Mouse (Mus musculus) kidney, embryonic 16.5 days (tissue): ENCODE measurements at regions not wholly inside any gene's neighbourhood (a gene's known extent, or its start where the extent isn't known, plus 50 kb on each side); places are given as distances from the start of the nearest gene placed in this dataset.

Experiments used
- ATAC-seq: fragments of 200-750 bp; cut with Nextera tagmentation; 2 replicates; pipeline ENCODE4 v1.8.0; 2017; ENCODE audit warnings: moderate TSS enrichment; ENCODE audit not compliant: low FRiP score, low TSS enrichment
- H3K27ac ChIP-seq: fragments of 300-500 bp; sonication (generic); 2 replicates; pipeline ENCODE4 v1.5.1; 2014; ENCODE audit warnings: low read length
- H3K27me3 ChIP-seq: fragments of 300-500 bp; sonication (generic); 2 replicates; pipeline ENCODE4 v1.6.1; 2014; ENCODE audit warnings: low read length, control low read depth, mixed read lengths; ENCODE audit not compliant: insufficient read depth
- H3K36me3 ChIP-seq: fragments of 300-500 bp; sonication (generic); 2 replicates; pipeline ENCODE4 v1.6.1; 2014; ENCODE audit warnings: low read length, control low read depth, mixed read lengths; ENCODE audit not compliant: insufficient read depth
- H3K4me1 ChIP-seq: fragments of 300-500 bp; sonication (generic); 2 replicates; pipeline ENCODE4 v1.6.1; 2014; ENCODE audit warnings: low read length, control low read depth, mixed read lengths; ENCODE audit not compliant: insufficient read depth
- H3K4me2 ChIP-seq: fragments of 300-500 bp; sonication (generic); replicated peaks from 2 replicates; pipeline ENCODE4 v1.6.1; 2014; ENCODE audit warnings: low read depth, low read length
- H3K4me3 ChIP-seq: fragments of 300-500 bp; sonication (generic); 2 replicates; pipeline ENCODE4 v1.5.1; 2014; ENCODE audit warnings: mild to moderate bottlenecking, low read length
- H3K9ac ChIP-seq: fragments of 300-500 bp; sonication (generic); replicated peaks from 2 replicates; pipeline ENCODE4 v1.6.1; 2014; ENCODE audit warnings: low read length
- H3K9me3 ChIP-seq: fragments of 300-500 bp; sonication (generic); 2 replicates; pipeline ENCODE4 v1.6.1; 2016; ENCODE audit warnings: low read length, control low read depth
- WGBS: fragments of 180-500 bp; shearing (Covaris S2); extraction: QIAGEN DNeasy Blood & Tissue Kit; methylation state at CpG from one replicate; pipeline ENCODE4 v1.1.7; 2014; 5-methylcytosine and 5-hydroxymethylcytosine counted together

DNA sequence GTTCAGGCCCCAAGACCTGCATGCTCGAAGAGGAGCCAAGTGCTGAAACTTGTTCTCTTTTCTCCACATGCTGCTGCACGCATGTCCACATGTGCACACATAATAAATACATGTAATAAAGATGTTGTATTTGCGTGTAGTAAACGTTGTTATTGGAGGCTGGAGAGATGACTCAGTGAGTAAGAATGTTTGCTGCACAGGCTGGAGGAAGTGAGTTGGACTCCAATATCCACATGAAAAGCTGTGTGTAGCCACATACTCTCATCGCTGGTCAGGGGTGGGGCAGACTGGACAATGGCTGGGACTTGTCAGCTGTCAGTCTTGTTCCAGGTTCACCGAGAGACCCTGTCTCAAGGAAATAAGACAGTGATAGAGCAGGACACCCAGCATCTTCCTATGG lies 147.8 kb downstream of the Mtx2 start:
- H3K36me3 ChIP-seq: no peaks in the 10 kb centered on the region
- ATAC-seq: no peak
- no peaks in the 10 kb centered on the region; the same call in 1 of the 2 replicates for H3K4me1 ChIP-seq
- 62% methylated on average over 6 of the region's 6 CpGs for WGBS
- H3K9ac ChIP-seq: no peak overlapping the region
- H3K27ac ChIP-seq: no peak overlapping the region
- H3K27me3 ChIP-seq: no peaks in the 10 kb centered on the region
- H3K9me3 ChIP-seq: peaks cover 4% of the 10 kb centered on the region; the same call in 1 of the 2 replicates
- no peak overlapping the region for H3K4me3 ChIP-seq
- H3K4me2 ChIP-seq: no peak overlapping the region

DNA sequence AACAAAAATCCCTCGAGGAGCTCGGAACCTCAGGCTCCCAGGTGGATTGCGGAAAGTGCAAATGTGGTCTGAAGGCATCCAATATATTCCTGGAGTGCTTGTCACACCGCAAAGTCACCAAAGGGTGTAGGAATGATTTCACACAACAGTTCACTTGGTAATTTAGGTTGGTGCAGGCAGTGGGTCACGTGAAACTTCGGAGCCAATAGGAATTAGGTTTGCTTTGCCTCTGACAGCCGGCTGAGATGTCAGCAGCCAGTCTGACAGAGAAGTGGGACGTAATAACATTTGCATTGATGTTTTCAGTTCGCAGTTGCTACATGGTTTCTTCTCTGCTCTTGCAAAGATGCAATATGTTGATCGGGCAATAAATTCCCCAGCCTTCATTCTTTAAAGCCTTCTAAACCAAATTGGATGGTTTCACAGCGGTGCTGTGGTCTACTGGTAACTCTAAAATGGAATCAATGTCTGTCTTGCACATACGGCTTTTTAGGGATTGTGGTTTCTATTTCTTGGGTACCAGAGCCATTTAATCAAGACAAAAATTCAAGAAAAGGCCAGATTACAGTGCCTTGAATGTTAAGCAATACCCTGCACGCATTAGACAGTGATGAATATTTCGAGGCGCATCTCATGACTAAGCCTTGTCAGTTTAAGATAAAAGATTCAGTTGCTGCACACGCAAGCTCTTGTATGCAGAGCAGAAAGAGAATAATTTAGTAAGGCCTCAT lies 149.2 kb downstream of the Mtx2 start:
- 56% methylated on average over 16 of the region's 16 CpGs for WGBS
- no peaks in the 10 kb centered on the region; the same call in 1 of the 2 replicates for H3K4me1 ChIP-seq
- 0 out of 2 replicates have a peak overlapping the region, but pooled peaks have one; percentile 8 for H3K4me3 ChIP-seq
- H3K4me2 ChIP-seq: peak overlapping the region; percentile 35
- H3K9me3 ChIP-seq: peaks cover 4% of the 10 kb centered on the region; the same call in 1 of the 2 replicates
- no peak overlapping the region for H3K27ac ChIP-seq
- H3K27me3 ChIP-seq: no peaks in the 10 kb centered on the region
- no peaks in the 10 kb centered on the region for H3K36me3 ChIP-seq
- no peak overlapping the region for H3K9ac ChIP-seq
- no peak for ATAC-seq

DNA sequence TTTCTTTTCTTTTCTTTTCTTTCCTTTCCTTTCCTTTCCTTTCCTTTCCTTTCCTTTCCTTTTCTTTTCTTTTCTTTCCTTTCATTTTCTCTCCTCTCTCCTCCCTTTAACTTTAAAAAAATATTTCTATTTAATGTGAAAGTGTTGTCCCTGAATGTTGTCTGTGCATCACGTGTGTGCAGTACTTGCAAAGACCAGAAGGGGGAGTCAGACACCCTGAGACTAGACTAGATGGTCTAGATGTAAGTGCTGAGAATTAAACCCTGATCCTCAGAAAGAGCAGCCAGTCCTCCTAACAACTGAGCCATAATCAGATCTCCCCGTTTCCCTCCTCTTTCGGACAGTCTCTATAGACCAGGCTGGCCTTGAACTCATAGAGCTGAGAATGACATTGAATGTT lies 151.7 kb downstream of the Mtx2 start:
- H3K4me3 ChIP-seq: no peak overlapping the region
- no peak overlapping the region for H3K9ac ChIP-seq
- no peaks in the 10 kb centered on the region; the same call in 1 of the 2 replicates for H3K4me1 ChIP-seq
- H3K27me3 ChIP-seq: no peaks in the 10 kb centered on the region
- no peak overlapping the region for H3K27ac ChIP-seq
- 97% methylated on average over 3 of the region's 3 CpGs for WGBS
- no peak for ATAC-seq
- no peak overlapping the region for H3K4me2 ChIP-seq
- H3K36me3 ChIP-seq: no peaks in the 10 kb centered on the region
- peaks cover 4% of the 10 kb centered on the region; the same call in 1 of the 2 replicates for H3K9me3 ChIP-seq

DNA sequence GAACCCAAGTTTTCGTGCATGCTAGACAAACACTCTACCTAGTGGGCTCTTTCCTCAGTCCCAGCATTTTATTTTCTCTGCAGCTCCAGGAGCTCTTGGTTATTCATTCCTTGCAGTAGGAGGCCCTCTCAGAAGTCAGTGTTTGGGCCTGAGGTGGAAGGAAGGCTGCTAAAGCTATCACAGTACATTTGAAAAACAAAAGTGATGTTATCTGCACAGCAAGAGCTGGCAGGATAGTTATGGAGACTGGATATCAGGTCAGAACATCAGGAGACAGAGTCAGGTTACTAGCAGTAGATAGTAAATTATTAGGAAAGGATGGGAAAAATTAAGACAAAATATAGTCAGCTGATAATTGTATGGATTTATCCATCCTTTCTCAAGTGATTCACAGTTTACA lies 152.2 kb downstream of the Mtx2 start:
- Histone ChIP-seq H3K36me3 (no peaks in the 10 kb centered on the region), H3K27ac (no peak overlapping the region), H3K4me3 (no peak overlapping the region), H3K4me1 (no peaks in the 10 kb centered on the region; the same call in 1 of the 2 replicates), H3K27me3 (no peaks in the 10 kb centered on the region), H3K9me3 (peaks cover 4% of the 10 kb centered on the region; the same call in 1 of the 2 replicates), H3K9ac (no peak overlapping the region), H3K4me2 (no peak overlapping the region)
- ATAC-seq: no peak
- 88% methylated on average over 1 of the region's 1 CpGs for WGBS

DNA sequence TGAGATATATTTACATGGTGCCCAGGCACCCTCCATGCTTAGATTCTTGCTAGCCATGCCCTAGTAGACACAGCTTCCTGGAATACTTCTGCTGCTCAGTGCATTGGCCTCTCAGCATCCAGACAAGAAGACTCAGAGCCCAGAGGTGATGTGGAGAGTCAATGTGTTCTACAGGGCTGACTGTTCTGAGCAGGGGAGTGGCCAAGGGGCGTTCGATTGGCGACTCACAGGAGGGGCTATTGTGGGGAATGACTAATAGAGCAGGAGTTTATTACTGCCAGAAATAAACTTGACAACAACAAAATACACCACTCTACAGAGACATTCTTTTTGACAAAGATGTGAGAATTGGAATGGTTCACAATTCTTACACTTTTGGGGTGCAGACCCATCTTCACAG lies 156.3 kb downstream of the Mtx2 start:
- H3K36me3 ChIP-seq: no peaks in the 10 kb centered on the region
- H3K27me3 ChIP-seq: no peaks in the 10 kb centered on the region
- H3K4me1 ChIP-seq: no peaks in the 10 kb centered on the region
- H3K4me2 ChIP-seq: no peak overlapping the region
- no peak overlapping the region for H3K27ac ChIP-seq
- ATAC-seq: no peak
- 71% methylated on average over 3 of the region's 3 CpGs for WGBS
- H3K9me3 ChIP-seq: peaks cover 4% of the 10 kb centered on the region; the same call in 1 of the 2 replicates
- no peak overlapping the region for H3K4me3 ChIP-seq
- no peak overlapping the region for H3K9ac ChIP-seq

DNA sequence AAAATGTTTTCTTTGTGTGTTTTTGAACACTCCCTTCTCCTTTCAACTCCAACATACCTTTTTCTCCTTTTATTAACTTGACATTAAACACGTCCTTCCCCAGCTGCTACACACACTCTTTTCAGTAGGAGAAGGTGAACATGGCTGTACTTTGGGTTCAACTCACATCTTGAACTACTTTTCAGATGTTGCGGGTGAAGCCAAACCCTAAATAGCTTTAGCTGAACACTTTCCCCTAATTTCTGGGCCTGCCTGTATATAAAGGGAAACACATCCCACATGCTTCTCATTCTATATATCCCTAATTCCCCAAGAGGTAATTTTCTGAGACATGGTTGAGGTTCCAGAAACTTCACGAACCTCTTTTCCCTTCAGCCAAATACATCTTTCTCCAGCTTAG lies 168.2 kb downstream of the Mtx2 start:
- H3K4me1 ChIP-seq: peaks cover 12% of the 10 kb centered on the region; the same call in 1 of the 2 replicates
- 67% methylated on average over 3 of the region's 3 CpGs for WGBS

DNA sequence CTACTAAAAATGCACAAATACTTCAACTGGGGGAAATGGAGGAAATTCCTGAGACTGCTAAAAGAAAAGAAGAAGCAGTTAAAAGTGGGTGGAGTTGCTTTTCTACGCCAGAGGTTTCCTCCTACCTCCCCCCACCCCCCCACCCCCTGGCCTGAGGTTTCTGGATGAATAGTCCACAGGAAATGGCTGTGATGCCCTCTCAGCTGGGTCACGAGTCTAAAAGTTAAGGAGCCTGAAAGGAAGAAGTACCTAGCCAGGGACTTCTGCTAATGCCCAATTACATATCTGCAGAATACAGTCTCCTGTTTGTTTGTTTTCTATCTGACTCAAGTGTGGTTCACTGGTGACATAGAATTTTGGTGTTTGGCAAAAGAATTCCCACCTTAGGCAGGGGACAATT lies 169.4 kb downstream of the Mtx2 start:
- no peak overlapping the region for H3K4me2 ChIP-seq
- H3K36me3 ChIP-seq: no peaks in the 10 kb centered on the region
- peak overlapping the region; percentile 24; the same call in 1 of the 2 replicates for H3K27ac ChIP-seq
- peaks cover 17% of the 10 kb centered on the region for H3K4me1 ChIP-seq
- 0% methylated on average over 2 of the region's 2 CpGs for WGBS
- no peak for ATAC-seq
- no peaks in the 10 kb centered on the region for H3K9me3 ChIP-seq
- no peak overlapping the region for H3K4me3 ChIP-seq
- no peak overlapping the region for H3K9ac ChIP-seq
- H3K27me3 ChIP-seq: no peaks in the 10 kb centered on the region

More for the DNA sequence above, 168.2 kb downstream of the Mtx2 start:
- Histone ChIP-seq H3K9me3 (no peaks in the 10 kb centered on the region), H3K36me3 (no peaks in the 10 kb centered on the region), H3K4me3 (no peak overlapping the region), H3K27me3 (no peaks in the 10 kb centered on the region), H3K9ac (no peak overlapping the region), H3K4me2 (no peak overlapping the region), H3K27ac (no peak overlapping the region)
- ATAC-seq: no peak

DNA sequence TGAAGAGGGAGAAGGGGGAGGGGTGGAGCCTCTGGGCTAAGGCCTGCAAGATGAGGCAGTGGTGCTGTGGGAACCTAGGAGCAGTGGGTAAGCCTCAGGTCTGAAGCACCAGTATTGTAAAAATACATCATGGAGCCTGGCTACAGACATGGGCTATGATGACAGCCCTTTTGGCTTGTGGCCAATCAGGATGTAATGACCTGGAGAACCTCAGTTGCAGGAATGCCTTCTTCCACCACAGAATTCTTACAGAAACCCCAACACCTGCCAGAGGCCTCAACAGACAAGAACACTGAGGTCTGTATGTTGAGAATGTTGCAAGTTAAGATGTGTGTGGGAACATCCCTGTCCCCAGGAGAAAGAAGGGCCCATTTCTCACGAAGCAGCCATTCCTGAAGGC lies 172.1 kb downstream of the Mtx2 start:
- Histone ChIP-seq H3K27ac (no peak overlapping the region), H3K27me3 (no peaks in the 10 kb centered on the region), H3K4me1 (peaks cover 26% of the 10 kb centered on the region), H3K9me3 (no peaks in the 10 kb centered on the region), H3K9ac (no peak overlapping the region), H3K36me3 (no peaks in the 10 kb centered on the region), H3K4me3 (no peak overlapping the region), H3K4me2 (no peak overlapping the region)
- no peak for ATAC-seq
- WGBS: 67% methylated on average over 1 of the region's 1 CpGs

DNA sequence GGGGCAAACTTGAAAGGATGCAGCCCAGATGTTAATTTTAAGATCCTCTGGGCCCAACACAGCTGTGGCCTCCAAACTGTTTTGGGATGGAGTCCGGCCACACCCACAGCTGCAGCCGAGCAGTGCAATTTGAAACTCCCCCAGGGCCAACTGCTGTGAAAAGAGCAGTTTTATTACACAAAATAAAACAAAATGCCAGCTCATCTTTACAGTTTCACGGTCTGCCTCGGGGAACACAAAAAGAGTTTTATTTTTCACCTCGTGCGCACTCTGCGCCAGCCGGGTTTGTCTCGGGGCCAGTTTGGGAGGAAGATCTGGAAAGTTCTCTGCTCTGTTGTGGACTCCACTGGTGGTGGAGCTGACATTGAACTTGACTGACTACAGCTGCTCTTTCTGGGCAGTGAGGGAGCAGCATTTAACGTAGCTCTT lies 174.8 kb downstream of the Mtx2 start:
- peak overlapping the region; percentile 36 for H3K4me2 ChIP-seq
- no peaks in the 10 kb centered on the region for H3K9me3 ChIP-seq
- 11% methylated on average over 10 of the region's 10 CpGs for WGBS
- no peaks in the 10 kb centered on the region for H3K27me3 ChIP-seq
- H3K27ac ChIP-seq: peak overlapping the region; percentile 77; the same call in 1 of the 2 replicates
- 0 out of 2 replicates have a peak overlapping the region, but pooled peaks have one; percentile 8 for H3K4me3 ChIP-seq
- no peaks in the 10 kb centered on the region for H3K36me3 ChIP-seq
- ATAC-seq: peak; percentile 83
- H3K4me1 ChIP-seq: peaks cover 21% of the 10 kb centered on the region
- H3K9ac ChIP-seq: no peak overlapping the region

DNA sequence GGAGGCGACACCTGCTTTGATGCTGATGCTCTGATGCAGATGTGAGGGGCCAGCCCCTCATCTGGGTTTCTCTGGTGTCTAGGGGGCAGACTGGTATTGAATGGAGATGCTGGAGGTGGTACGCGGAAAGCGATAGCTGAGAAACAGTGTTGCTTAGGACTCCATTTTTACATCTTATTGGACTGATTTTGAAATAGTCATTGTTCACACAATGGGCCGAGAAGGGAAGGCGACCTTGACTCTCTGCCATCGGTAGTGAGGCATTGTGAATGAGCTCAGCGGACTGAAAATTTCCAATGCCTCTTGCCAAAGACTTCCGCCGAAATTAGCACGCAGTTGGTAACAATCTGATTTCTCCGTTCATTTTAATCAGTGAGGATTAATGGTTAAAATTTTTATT lies 177.0 kb downstream of the Mtx2 start:
- H3K27me3 ChIP-seq: no peaks in the 10 kb centered on the region
- WGBS: 77% methylated on average over 12 of the region's 12 CpGs
- no peak for ATAC-seq

More for the DNA sequence above, 177.0 kb downstream of the Mtx2 start:
- no peak overlapping the region for H3K27ac ChIP-seq
- H3K4me1 ChIP-seq: peaks cover 18% of the 10 kb centered on the region
- no peak overlapping the region for H3K9ac ChIP-seq
- no peaks in the 10 kb centered on the region for H3K9me3 ChIP-seq
- no peak overlapping the region for H3K4me3 ChIP-seq
- H3K36me3 ChIP-seq: no peaks in the 10 kb centered on the region
- no peak overlapping the region for H3K4me2 ChIP-seq
